Mouse (Mus musculus) adrenal gland, adult (tissue): ENCODE measurements at regions not wholly inside any gene's neighbourhood (a gene's known extent, or its start where the extent isn't known, plus 50 kb on each side); places are given as distances from the start of the nearest gene placed in this dataset.

Experiments
- DNase-seq, 2 experiments: peaks; one replicate each; pipeline ENCODE4 v3.0.0; 2022 to 2023; ENCODE audit warnings: low spot score in 1 of 2; ENCODE audit not compliant: inconsistent age in 2 of 2

DNA sequence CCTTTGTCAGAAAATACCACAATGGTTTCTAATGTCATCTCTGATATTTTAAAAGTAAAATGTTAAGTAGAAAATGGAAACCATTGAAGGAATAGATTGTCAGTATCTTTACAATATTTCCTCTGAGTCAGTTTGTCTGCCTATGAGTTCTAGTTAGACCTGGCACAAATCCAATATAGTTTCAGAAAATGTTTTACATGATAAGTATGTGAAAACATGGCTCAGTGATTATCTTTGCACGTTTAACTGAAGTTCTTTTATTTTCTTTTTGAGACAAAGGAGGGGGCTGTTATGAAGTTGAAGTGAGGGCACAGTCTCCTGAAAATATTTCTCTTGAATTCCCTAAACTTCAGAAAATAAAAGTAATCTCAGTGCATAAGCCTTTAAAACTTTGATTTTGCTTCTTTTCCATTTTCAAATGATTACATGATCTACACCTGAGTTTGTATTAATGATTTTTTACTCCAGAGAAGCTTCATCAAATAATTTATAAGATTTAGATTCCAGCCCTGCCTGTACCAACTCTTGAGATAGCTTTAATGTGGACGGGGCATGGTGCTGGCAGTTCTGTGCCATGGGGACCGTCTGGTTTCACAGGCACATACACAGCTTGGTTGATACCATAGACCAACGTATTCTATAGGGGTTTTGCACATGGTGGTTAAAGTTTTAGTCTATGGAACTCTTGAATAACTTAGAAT lies 336.5 kb downstream of the Pdha2 start:
- no peak for DNase-seq

- no peak for DNase-seq
These were observed 337.9 kb downstream of the Pdha2 start for GRCm38 (mm10) chr3:140874070-140874895.

GRCm38 (mm10) chr3:140872511-140872910 lies 339.6 kb downstream of the Pdha2 start:
- no peak for DNase-seq

DNA sequence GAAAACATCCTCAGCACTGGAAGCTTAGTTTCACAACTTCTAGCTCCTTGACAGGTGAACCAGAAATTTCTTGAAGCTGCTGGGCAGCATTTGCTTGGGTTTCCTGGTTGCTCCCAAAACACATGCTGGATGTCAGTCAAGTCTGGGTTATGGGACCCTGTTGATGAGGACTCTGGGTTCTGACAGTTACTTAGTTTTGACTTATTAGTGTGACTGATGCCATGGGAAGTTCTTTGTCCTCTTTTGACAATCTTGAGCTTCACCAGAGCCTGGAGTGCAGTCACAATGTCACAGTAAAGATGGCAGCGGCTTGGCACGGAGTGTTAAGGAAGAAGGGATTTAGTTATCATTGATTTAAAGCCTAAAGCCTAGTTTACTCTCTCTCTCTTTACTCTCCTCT lies 340.9 kb downstream of the Pdha2 start:
- no peak for DNase-seq

DNA sequence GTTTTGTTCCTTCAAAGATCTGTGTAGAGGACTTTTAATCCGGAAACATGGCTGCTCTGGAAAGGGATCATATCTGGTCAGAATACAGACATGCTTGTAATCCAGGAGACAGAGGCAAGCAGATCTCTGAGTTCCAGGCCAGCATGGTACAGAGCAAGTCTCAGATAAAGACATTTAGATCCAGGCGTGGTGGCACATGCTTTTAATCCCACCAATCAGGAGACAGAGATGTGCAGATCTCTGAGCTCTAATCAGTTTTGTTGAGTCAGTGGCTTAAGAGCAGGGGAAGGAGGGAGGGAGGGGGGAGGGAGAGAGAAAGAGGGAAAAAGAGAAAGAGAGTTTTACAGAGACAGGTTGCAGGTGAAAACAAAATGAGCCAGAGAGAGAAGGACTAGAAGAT lies 372.0 kb downstream of the Pdha2 start:
- no peak for DNase-seq

GRCm38 (mm10) chr3:140837976-140838581 lies 374.1 kb downstream of the Pdha2 start:
- peak in 1 of 2 experiments; percentile 31 for DNase-seq

- no peak for DNase-seq
These were observed 390.9 kb downstream of the Pdha2 start for GRCm38 (mm10) chr3:140821266-140821665.

DNA sequence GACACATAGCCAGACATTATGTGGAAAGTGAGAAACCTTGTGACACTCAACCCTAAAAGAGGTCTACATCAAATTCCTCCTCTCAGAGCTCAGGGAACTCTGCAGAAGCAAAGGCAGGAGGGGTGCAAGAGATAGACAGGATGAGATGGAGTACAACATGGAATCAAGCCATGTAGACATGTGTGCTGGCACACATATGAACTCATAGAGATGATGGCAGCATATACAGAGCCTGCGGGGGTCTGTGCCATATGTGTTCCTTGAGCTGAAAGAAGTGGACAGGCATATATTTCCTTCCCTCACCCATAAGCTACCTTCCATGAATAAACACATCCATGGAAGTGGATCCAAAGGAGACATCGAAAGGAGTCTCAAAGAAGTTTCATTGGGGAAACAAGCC lies 406.6 kb downstream of the Pdha2 start:
- DNase-seq, result no peak

DNA sequence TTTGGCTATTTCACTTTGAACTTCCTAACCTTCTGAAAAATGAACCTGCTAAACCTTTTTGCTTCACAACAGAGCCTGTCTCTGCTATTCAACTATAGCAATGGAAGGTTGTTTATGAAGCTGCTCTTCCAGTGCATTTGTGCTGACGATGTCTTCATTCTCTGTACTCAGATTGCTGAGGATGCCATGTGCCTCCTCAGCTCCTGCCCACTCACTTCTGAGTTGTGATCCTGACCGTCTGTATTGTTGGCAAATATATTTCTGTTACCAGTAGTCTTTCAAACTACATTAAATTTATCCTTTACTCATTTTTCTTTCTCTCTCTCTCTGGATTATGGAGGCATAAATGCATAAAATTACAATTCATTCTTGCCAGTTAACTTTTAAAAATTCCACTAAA lies 419.2 kb downstream of the Pdha2 start:
- no peak for DNase-seq

GRCm38 (mm10) chr3:140785700-140786099 lies 426.5 kb downstream of the Pdha2 start:
- no peak for DNase-seq

- no peak for DNase-seq
These were observed 452.1 kb downstream of the Pdha2 start for GRCm38 (mm10) chr3:140760051-140760450.

DNA sequence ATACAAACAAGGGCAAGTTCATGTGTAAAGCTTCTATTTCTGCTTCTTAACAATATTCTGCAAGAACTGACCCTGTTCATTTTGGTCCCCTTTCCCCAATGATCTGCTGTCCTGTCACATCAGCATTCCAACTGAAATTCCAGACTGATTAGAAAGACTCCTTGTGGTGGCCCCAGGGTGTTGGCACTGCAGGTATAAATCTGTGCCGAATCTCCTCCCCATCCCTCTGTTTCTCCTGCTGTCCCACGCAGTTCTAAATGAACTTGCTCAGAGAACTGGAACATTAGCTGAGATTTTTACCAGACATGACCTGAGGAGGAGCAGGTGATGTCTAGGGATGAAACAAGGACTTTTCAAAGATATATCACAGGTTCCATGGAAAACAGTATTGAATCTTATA lies 467.7 kb downstream of the Pdha2 start:
- no peak for DNase-seq

GRCm38 (mm10) chr3:140740430-140740829 lies 471.7 kb downstream of the Pdha2 start:
- no peak for DNase-seq

DNA sequence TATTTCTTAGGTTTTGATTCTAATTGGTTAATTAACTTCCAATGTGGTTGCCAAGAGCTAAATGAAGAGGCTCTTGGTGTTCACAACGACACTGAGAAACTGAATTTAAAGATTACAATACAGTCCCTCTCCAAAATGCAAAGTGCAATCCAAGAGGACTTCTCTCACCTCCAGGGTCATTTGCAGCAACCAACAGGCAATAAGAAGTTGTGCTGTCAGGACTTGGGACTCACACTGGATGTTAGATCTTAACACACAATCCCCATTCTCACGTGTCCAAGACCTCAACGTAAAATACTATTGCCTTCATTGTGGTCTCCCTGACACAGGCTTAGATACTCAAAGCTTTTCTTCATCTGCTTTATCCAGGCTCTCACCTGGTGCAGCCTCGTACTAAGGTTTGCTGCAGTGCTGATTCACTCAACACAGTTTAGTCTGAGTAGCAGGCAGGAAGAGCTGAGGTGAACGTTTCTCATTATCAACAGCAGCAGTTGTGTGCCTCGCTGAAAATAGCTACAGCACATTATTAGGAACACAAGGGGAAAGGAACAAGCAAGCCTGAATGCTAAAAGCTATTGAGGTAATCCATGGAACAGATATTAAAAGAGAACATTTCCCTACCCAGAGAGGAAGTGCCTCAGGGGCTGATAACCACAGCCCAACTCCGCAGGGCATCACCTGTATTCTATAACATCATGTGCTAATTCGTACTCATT lies 473.3 kb downstream of the Pdha2 start:
- DNase-seq, result no peak

DNA sequence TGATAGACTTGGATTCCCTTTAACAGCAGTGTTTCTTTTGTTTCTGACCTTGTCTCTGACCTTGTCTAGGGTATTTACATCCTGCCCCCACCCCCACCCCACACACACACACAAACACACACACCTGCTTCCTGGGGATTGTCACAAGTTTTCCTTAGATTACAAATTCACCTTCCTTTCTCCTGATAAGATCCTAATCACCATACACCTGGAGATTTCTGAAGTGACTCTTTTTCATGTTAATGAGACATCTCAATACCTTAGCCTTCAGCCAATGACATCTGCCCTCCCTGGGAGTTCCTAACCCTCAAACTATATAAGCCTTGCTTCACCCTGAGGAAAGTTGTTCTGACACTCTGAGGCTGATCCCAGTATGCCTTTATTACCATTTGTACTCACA lies 495.3 kb downstream of the Pdha2 start:
- no peak for DNase-seq

- DNase-seq, result no peak
These were observed 504.5 kb downstream of the Pdha2 start for GRCm38 (mm10) chr3:140707591-140708131.

DNA sequence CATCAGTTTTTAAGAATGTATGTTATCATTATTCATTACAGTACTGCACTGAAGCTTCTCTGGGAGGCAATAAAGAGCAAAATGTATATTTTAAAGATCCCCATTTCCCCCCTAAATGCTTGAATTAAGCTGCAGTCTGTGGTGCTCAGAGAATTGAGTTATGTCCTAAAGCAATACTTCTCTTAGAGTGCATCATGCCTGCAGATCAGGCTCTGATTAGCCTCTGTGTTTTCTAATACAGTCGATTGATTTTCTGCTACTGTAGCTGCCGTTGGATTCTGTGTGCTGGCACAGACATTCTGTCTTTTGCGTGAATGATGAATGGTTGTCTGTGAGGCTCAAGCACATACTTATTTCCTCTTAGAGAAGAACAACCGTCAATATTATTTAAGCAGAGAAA lies 505.4 kb downstream of the Pdha2 start:
- DNase-seq, result no peak

DNA sequence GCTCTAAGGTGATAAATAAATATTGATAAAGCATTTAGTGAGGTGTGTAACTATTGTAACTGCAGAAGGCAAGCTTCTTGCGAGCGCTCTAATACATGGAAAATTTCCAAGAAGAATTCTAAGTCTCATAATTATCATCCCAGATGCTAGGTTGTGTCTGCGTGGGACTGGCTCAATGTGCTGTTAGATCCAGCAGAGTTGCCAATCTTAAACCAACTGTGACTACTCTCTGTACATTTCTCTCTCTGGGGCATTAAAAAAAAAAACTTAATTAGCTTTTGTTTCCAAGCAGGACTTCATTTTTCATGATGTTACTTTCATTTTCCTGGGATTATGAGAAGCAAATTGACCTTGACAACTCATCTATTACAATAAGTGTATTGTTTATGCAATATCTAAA lies 506.6 kb downstream of the Pdha2 start:
- DNase-seq, result no peak

GRCm38 (mm10) chr3:140702929-140703328 lies 509.2 kb downstream of the Pdha2 start:
- no peak for DNase-seq

GRCm38 (mm10) chr3:140702271-140702681 lies 509.9 kb downstream of the Pdha2 start:
- no peak for DNase-seq

DNA sequence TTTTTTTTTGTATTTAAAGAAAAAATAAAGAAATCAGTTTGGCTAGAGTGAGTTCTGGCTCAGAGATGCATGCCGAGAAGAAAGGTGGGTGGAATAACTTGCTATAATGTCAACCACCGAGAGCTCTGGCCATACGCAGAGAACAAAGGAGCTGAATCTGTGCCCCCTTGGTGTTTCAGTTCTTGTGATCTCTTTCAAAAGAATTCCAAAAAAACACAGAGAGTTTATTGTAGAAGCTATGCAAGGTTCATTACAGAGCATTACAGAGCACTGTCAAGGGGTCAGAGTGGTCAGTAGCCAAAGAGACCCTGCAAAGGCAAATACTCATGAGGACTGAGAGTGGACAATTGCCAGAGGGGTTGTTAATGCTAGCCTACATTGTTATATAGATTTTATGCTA lies 514.9 kb downstream of the Pdha2 start:
- DNase-seq, result no peak
